Mouse (Mus musculus) kidney, postnatal 14 days (tissue): ENCODE measurements around the gene Ppp1r9b.

Experiments used
- DNase-seq: peaks from one replicate; pipeline ENCODE4 v3.0.0; 2022; ENCODE audit warnings: mixed read lengths

Ppp1r9b gene

DNA sequence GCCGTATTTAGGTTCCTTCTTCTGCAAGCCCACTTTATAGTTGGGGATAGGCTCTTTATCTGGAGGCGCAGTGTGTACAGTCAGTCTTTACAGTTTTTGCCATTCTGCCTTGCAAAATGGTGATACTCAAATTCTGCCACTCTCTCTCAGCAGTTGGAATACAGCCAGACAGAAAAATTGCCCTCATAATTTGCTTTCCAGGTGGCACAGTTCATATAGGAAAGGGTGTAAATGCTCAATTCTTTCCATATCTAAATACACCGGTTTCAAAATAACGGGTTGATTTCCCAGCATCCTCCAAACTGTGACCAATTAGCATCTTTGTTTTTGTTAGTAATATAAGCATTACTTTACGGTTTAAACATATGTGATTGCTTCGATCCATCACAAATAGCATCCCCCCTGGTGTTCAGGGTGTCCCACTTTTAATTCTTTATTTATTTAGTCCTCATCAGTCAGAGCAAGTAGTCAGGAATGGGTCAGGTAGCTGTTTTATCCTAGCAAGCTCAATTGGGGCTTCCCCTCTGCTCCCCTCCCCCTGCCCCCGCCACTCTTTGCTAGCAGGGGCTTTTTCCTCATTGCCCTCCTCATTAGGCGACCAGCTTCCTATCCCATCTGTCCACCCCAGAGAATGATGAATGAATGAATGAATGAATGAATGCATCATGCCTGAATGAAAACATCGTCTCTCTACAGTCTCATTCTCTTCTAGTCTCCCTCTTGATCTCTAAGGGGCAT is 12.5 kb upstream of the Ppp1r9b start:
- DNase-seq, result no peak

DNA sequence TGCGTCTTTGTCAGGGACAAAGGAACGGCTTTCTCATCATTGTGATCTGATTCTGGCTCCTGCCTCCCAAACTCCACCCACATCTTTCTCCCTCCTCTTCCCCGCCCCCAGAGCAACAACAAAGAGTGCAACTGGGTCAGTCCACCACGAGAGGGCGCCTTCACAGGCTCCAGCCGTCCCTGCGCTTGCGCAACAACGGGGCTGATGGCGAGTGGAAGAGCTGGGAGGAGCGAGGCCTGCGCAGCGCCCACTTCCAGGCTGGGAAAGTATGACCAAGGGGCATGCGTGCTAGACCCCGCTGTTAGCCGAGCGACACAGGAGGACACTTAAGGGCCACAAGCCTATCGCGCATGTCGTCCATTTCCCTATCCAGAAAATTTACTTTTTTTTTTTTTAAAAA is 11.9 kb upstream of the Ppp1r9b start:
- DNase-seq, result peak; percentile 97

DNA sequence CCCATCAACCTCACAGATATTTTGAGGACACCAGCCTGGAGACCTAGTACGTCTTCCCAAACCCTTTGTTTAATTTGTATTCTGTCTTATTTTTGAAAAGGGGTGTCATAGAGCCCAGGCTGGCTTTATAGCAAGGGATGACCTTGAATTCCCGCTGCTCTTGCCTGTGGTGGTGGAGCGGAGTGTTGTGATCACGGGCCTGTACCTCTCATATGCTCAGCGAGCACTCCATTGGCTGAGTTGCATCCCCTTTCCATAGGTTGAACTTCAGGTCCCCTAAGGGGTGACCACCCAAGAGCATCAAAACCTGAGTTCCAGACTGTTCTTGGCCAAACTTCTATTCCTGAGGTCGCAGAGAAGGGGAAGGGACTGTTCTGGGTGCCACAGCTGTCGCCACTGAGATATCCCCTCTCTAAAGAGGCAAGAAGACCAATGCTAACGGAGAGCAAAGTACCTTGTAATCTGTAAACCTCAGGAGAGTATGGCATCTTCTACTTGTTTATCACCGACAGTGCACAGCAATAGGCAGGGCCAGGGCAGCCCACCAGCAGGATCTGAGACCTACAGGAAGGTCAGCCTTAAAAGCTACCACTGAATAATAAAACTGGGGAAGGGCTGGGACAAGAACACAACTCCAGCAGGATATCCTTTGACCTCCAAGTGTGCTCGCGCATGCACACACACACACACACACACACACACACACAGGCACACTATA is 11.2 kb upstream of the Ppp1r9b start:
- DNase-seq, result no peak

DNA sequence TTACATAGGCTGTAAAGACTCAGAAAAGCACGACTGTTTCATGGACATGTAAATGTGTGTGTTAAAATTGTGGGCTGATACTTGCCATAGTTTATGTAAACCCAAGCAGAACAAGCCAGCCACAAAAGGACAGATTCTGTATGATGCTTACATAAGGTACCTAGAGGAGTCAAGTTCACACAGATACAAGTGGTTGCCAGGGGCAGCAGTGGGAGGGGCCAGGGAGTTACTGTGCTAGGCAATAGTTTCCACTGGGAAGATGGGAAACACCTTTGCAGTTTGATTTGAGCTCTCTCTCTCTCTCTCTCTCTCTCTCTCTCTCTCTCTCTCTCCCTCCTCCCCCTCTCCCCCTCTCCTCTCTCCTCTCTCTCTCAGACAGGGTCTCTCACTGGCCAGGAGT is 5.7 kb upstream of the Ppp1r9b start:
- no peak for DNase-seq

DNA sequence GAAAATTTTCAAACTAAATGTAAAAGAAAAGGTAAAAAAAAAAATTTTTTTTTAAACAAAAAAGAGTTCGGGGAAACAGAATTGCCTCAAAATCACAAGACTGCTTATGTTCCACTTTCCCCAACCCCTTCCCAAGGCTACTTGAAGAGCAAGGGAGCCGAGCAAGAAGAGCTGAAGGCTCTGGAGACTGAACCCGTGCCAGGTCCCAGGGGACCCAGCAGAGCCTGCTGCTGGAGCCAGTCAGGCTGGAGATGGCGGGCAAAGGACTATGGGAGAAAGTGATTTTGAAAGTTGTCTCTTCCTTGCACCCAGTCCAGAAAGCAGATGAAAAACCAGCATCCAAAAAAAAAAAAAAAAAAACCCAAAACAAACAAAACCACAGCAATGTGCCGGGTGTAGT is 5.0 kb upstream of the Ppp1r9b start:
- no peak for DNase-seq

DNA sequence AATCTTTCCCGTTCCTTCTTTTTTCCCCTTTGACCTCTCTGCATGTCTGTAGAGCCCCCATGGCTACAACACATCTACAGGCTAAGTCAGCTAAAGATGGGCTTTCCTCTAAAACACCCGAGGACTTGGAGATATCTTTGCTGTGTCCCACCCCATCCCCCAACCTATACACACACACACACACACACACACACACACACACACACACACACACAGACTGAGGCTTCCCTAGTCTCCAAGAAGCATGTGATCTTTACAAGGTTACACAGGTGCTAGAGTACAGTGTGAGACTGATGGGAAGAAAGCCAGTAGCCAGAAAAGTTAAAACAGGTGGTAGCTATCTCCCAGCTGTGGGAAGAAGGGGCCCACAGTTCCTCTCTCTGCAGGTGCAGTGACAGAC is 4.4 kb upstream of the Ppp1r9b start:
- DNase-seq, result no peak

DNA sequence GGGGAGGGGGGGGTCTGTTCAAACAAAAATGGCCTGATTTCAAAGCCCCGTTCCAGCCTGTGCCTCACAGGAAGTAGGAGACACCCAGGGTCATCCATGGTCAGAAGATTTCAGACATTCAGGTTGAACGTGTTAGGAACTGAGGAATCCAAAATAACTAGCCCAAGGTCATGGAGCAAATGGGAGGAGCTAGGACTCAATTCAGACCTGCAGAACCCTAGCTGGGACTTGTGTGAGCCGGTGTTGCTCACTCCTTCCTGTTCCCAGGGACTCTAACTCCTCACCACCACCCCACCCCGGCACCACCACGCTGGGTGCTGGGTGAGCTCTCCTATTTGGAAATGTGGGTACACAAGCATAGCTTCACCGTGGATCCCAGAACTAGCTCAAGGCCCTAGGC is 3.5 kb upstream of the Ppp1r9b start:
- DNase-seq, result no peak

DNA sequence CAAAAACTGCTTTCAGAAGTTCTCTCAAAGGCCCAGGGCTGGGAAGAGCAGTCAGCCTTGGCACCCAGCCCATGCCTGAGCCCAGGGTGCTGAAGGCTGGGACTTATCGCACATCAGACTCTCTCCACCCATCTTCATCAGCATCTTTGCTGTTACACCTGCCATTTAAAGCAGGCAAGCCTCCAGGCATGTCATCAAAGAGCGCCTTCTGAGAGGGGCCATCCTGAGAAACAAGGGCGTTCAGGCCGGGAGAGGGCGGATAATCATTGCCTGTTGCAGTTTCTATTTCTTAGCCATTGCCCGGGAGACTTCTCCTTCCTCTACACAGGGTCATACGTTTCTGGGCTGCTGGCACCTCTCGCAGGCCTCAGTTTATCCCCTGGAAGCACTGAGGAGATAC is 3.0 kb upstream of the Ppp1r9b start:
- DNase-seq, result no peak

DNA sequence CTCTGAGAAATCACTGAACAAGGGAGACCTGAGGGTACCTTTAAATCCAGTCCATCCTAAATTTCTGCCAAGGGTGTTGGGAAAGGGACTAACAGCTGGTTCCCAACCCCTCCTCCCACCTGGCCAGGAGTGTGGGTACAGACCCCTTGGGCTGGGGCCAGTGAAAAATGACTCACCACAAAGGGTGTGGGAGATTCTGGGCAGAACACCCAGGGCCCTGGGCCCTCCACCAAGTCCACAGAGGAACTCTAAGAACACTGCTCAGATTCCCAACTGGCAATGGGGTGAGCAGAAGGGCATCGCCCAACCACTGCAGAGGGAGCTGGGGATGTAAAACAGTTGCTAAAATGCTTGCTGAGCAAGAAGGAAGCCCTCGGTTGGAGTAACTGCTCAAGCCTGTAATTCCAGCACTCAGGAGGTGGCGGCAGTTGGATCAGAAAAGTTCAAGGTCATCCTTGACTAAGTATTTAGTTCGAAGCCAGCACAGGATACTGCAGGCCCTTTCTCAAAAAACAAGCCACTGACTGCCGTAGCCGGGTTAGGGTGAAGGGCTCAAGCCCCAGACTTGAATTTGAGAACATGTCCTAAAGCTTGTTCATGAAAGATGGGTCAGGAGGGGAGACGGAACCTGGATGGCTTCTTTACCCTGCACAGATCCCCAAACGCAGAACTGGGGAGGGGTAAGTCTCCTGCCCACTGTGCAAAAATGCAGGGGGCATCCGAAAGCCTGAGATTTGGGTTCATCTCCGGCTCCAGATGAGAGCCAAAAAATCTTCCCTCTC is 1.9 kb upstream of the Ppp1r9b start:
- no peak for DNase-seq

DNA sequence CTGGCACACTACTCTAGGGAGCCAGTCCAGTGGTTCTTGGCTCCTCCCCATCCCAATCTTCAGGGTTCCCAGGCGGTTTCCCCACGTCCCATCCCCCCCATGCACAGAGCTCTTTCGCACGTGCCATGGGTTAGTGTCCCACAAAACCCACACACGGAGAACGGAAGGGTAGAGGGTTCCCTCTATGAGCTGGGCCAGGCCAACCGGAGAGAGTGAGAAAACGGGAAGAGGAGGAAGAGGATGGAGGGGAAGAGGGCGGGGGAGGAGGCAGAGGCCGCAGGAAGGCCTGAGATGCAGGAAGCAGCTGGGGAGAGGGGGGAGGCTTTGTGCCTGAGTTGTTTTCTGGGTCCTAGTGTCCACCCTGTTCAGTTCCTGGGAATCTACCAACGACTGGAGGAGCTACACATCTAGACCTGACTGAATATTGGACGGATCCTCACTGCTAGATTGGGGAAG is 1.2 kb upstream of the Ppp1r9b start:
- DNase-seq, result peak; percentile 91

DNA sequence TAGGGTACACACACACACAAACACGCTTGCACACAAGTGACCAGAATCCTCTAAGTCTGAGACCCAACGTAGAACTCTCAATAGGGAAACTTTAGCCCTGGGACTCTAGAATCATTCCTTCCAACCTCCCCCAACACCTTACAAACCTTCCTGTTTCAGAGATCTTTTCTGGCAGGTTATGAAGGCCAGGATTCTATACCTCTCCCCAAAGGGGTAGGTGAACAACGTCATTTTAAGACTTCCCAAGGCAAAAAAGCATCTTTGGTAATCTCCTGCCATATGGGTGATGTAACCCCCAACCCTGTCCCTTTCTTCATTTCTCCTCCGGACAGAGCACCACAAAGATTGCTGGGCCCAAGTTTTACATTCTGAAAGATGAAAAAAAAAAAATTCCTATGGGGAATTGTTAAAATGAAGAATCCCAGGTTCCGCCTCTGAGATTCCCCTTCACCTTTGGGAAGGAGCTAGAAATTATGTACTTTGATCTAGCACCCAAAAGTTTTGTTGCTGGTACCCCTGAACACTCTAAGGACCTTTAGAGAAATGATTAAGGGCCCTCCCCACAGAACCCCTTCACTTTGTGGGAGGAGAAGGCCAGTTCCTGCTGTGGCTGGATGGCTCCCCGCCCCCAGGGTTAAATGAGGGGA is 610 bp upstream of the Ppp1r9b start:
- no peak for DNase-seq

DNA sequence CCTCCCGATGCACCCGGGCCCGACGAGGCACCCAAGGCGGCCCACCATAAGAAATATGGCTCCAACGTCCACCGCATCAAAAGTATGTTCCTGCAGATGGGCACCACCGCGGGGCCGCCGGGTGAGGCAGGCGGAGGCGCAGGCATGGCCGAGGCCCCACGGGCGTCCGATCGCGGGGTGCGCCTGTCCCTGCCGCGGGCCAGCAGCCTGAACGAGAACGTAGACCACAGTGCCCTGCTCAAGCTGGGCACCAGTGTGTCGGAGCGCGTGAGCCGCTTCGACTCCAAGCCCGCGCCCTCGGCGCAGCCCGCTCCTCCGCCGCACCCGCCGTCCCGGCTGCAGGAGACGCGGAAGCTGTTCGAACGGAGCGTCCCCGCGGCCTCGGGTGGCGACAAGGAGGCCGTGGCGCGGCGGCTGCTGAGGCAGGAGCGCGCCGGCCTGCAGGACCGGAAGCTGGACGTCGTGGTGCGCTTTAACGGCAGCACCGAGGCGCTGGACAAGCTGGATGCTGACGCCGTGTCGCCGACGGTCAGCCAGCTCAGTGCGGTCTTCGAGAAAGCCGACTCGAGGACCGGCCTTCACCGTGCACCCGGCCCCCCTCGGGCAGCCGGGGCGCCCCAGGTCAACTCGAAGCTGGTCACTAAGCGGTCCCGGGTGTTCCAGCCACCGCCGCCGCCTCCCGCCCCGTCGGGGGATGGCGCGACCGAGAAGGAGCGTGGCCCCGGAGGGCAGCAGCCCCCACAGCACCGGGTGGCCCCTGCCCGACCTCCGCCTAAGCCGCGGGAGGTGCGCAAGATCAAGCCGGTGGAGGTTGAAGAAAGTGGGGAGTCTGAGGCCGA is 1.0 kb downstream of the Ppp1r9b start:
- peak; percentile 69 for DNase-seq

DNA sequence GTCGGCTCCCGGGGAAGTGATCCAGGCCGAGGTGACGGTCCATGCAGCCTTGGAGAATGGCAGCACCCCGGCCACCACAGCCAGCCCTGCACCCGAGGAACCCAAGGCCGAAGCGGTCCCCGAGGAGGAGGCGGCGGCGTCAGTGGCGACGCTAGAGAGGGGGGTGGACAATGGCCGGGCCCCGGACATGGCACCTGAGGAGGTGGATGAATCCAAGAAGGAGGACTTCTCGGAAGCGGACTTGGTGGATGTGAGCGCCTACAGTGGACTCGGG is 1.6 kb downstream of the Ppp1r9b start:
- DNase-seq, result no peak

DNA sequence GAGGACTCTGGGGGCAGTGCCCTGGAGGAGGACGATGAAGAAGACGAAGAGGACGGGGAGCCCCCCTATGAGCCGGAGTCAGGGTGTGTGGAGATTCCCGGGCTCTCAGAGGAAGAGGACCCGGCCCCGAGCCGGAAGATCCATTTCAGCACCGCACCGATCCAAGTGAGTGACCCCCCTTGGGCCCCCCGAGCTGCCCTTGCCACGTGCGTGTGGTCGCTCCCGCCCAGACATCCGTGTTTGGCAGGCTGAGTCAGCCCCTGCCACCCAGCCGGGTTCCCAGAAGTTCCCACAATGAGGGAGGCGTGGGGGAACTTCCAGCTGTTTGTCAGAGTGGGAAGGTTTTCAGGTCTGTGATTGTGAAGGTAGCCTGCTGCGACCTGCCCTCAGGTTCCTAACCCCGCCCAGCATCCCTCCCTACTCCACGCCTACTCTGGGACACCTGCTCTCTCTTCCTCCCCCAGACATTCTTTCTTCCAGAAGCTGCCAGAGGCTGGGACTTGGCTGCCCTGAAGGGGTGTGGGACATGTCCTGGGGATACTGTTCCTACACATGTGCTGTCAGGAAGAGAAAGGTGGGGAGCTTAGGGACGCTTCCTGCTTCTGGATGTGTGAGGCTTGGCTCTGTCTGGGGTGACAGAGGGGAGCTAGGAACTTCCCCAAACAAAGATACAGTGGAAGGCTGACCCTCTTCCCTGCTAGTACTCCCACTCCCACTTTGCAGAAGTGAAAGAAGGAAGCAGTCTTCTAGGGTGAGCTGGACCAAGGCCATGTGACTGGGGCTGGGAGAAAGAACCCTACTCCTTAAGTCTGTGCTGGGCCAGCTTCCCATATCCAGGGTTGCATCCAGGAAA is 2.1 kb downstream of the Ppp1r9b start:
- DNase-seq, result peak; percentile 65

DNA sequence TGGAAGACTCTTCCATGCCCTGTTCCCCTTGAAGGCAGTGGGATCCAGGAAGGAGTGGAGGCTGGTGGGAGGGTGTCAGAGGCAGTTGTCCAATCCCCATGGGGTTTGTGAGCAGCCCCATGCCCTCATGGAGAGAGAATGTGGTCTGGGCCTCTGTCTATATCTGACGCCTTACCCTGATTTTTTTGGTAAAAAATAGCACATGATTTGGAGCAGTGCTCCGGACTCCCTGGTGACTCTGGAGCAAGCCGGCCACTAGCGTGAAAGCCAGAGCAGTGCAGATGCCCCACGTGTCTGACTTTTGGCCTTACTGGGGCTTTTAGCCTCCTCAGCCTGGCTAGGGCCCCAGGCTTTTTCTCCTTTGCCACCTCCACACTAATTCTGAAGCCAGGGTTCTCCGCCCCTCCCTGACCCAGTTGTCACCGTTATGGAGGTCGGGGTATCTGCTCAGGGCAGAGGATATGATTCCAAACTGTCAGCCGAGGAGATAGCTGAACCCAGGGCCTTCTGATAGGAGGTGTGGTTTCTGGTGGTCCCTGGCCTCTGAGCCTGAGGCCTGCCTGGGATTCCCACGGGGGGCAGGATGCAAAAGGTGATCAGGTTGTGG is 3.5 kb downstream of the Ppp1r9b start:
- no peak for DNase-seq

DNA sequence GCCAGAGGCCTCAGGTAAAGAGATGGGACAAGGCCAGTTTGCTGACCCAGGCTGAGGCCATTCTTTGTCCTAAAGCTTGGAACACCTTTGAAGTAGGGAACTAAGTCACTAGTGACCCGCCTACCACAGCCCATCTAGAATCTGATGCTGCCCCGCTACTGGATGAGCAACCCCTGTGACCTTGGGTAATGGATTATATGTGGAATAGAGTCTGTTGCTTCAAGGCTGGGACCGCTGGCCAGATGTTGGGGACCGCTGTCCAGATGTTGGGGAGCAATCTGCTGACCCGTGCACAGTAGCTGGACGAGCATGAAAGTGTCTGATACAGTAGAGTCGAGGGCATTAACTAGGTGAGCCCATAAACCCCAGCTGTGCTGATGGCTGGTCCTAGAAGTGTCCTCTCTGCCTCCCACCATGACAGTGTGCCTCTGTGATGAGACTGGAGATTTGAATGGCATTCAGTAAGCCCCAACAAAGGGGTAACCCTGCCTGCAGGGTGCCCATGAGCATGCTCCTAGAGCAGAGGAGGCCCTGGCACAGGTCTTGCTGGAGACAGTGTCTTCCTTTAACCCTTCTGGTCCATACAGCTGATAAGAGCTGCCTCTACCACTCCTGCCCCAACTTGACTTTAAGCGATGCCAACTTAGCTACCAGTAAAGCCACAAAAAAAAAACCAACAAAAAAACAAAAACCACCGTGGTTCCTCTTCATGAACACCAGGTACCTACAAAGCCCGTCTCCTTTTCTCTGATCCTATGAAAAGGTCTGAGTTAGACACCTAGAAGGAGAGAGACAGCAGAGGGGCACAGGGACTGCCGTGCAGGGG is 4.3 kb downstream of the Ppp1r9b start:
- DNase-seq, result no peak

DNA sequence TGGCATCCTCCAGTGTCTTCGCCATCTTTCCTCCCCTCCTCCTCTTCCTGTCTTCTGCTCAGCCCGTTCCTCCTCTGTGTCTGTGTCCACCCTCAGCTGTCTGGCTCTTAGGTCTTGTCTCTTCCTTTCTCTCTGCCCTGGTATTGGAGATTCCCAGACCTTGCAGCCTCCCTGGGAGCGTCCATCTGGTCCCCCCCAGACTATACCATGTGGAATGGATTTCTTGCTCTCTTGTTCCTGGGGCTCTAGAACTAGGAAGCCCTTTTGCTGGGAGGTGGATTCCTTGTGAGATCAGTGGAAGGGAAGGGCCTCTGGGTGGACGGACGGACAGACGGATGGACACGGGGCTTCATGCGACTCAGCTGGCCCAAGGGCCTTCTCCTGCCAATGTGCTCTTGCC is 5.3 kb downstream of the Ppp1r9b start:
- no peak for DNase-seq

DNA sequence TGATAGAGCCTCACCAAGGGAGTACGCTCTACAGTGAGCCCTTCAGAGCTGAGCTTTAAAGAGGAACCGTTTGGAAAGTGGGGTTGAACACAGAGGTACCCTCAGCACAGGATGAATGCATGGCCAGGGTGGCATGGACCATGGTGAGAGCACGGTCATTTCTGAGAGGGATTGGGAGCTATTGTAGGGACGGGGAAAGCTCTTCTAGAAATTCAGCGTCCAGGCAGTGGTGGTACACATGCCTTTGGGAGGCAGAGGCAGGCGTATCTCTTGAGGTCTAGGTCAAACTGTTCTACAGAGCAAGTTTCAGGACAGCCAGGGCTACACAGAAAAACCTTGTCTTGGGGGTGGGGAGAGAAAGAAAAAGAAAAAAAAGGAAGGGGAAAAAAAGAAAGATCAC is 6.1 kb downstream of the Ppp1r9b start:
- no peak for DNase-seq

DNA sequence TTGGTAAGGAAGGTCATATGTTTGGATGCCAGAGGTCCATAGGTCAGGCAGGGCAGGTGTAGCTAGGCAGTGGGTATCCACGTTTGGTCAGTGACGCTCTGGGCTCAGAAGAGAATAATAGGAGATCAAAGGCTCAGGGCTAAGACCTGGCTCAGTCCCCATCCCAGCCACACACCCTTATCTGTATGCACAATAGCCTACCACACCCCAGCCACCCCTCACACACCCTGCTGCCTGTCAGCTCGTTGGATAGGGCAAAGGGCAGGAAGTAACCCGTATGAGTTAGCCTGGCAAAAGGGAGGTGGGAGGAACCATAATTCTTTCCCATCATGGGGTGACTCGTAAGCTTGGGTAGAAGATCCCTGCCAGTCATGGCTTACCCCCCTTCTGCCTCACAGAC is 6.8 kb downstream of the Ppp1r9b start:
- no peak for DNase-seq

DNA sequence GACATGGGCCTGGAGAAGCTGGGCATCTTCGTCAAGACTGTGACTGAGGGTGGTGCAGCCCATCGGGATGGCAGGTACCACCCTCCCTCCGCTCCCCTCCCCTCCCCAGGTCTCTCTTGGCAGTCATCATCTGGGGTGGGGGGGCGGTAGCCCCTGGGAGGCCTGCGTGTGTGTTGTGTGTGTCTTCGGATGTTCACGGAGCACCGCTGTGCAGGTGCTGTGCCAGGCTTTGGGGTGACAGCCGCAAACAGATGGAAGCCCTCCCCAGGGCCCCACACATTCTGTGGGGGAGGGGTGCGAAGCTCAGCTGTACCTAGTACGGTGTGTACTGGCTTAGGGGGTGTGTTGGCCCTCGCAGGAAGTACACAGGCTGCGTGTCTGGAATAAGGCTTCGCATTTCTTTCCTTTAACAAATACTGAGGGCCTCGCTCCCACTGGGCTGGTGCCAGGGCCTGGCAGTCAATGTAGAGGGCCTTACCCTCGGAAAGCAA is 7.3 kb downstream of the Ppp1r9b start:
- no peak for DNase-seq
